ENCODE assay signal across 28 mouse cellular contexts in genomic region chr16:94092511-94093150, GRCm38 (mm10). TPM values are rescaled to one million over a fixed set of nuclear protein-coding genes. Genes with fewer than 3 reads are reported as not detected.
DNase-seq lines count a peak whose midpoint lies in the region; ATAC-seq lines count a peak whose summit lies in the region.
"Had no signal": no experiment of that assay in that cellular context is flagged by ENCODE, and none has a peak within 500 bp of the region (broad histone marks: within the 10 kb centered on the region; RNA-seq: fewer than 3 reads in every experiment).

No protein-coding gene starts in this region.

- H3K4me1 ChIP-seq in intestine, embryonic 14.5 days (replicated peaks; ENCODE audit: control insufficient read depth, insufficient read depth, low read length) = no peaks in the 10 kb centered on the region
- no peaks in the 10 kb centered on the region for H3K4me1 ChIP-seq in intestine, embryonic 15.5 days (replicated peaks)
- no peaks in the 10 kb centered on the region for H3K4me1 ChIP-seq in neural tube, embryonic 15.5 days
- H3K4me1 ChIP-seq: liver, embryonic 13.5 days had no signal

- H3K27me3 ChIP-seq in intestine, embryonic 14.5 days (replicated peaks; ENCODE audit: control insufficient read depth, insufficient read depth, low read length) = peaks cover 100% of the 10 kb centered on the region
- peaks cover 91% of the 10 kb centered on the region for H3K27me3 ChIP-seq in intestine, embryonic 15.5 days (replicated peaks)
- peaks cover 93% of the 10 kb centered on the region for H3K27me3 ChIP-seq in neural tube, embryonic 15.5 days (replicated peaks)

- H3K9ac ChIP-seq in intestine, embryonic 14.5 days (ENCODE audit: low read length) = no peak overlapping the region
- no peak overlapping the region for H3K9ac ChIP-seq in intestine, embryonic 15.5 days
- H3K9ac ChIP-seq in neural tube, embryonic 15.5 days (replicated peaks) = no peak overlapping the region
- H3K9ac ChIP-seq: heart, embryonic 13.5 days; kidney, embryonic 15.5 days; limb, embryonic 15.5 days; liver, embryonic 13.5 days; neural tube, embryonic 13.5 days; stomach, embryonic 15.5 days had no signal

- no peak for ATAC-seq in intestine, embryonic 14.5 days (replicated peaks; ENCODE audit: low FRiP score, low TSS enrichment, low read depth)
- ATAC-seq in intestine, embryonic 15.5 days = no peak
- ATAC-seq in neural tube, embryonic 15.5 days (ENCODE audit: low FRiP score) = no peak
- no peak for ATAC-seq in CD4-positive, CD25-positive, alpha-beta regulatory T cell, adult 4 months
- ATAC-seq: hindbrain, embryonic 16.5 days; intestine, embryonic 16.5 days; lung, postnatal 0 days; midbrain, embryonic 16.5 days had no signal

- WGBS in intestine, embryonic 14.5 days = 3% methylated on average over 12 of the region's 12 CpGs
- 2% methylated on average over 12 of the region's 12 CpGs for whole genome bisulfite sequencing in intestine, embryonic 15.5 days
- under 1% methylated on average over 12 of the region's 12 CpGs for WGBS in neural tube, embryonic 15.5 days

- H3K9me3 ChIP-seq in intestine, embryonic 14.5 days (ENCODE audit: control insufficient read depth, low read length) = no peaks in the 10 kb centered on the region
- no peaks in the 10 kb centered on the region for H3K9me3 ChIP-seq in intestine, embryonic 15.5 days
- no peaks in the 10 kb centered on the region for H3K9me3 ChIP-seq in neural tube, embryonic 15.5 days (replicated peaks)
- H3K9me3 ChIP-seq: G1E; heart, embryonic 13.5 days; kidney, embryonic 15.5 days; limb, embryonic 15.5 days; liver, embryonic 13.5 days; neural tube, embryonic 13.5 days; stomach, embryonic 15.5 days had no signal

- no peak overlapping the region for H3K27ac ChIP-seq in intestine, embryonic 14.5 days (ENCODE audit: low read depth)
- H3K27ac ChIP-seq in intestine, embryonic 15.5 days = no peak overlapping the region
- no peak overlapping the region for H3K27ac ChIP-seq in neural tube, embryonic 15.5 days (replicated peaks)
- H3K27ac ChIP-seq: heart, embryonic 13.5 days; kidney, embryonic 15.5 days; layer of hippocampus, adult 2 months; limb, embryonic 15.5 days; liver, embryonic 13.5 days; neural tube, embryonic 13.5 days; stomach, embryonic 15.5 days had no signal

- H3K4me3 ChIP-seq in intestine, embryonic 14.5 days (ENCODE audit: low read depth, low read length) = no peak overlapping the region
- no peak overlapping the region for H3K4me3 ChIP-seq in intestine, embryonic 15.5 days (replicated peaks)
- H3K4me3 ChIP-seq in neural tube, embryonic 15.5 days (replicated peaks) = no peak overlapping the region
- H3K4me3 ChIP-seq: heart, embryonic 13.5 days; kidney, embryonic 15.5 days; layer of hippocampus, adult 2 months; limb, embryonic 15.5 days; liver, embryonic 13.5 days; megakaryocyte, embryonic 14.5 days; neural tube, embryonic 13.5 days; stomach, embryonic 15.5 days had no signal

- no peaks in the 10 kb centered on the region for H3K36me3 ChIP-seq in intestine, embryonic 14.5 days (ENCODE audit: control insufficient read depth, insufficient read depth, low read length)
- no peaks in the 10 kb centered on the region for H3K36me3 ChIP-seq in intestine, embryonic 15.5 days
- H3K36me3 ChIP-seq in neural tube, embryonic 15.5 days = no peaks in the 10 kb centered on the region
- H3K36me3 ChIP-seq: G1E; heart, embryonic 13.5 days; kidney, embryonic 15.5 days; limb, embryonic 15.5 days; liver, embryonic 13.5 days; neural tube, embryonic 13.5 days; stomach, embryonic 15.5 days had no signal

- peak; percentile 48 for DNase-seq in embryo, embryonic 10.5 days (ENCODE audit: low spot score)
- no peak for DNase-seq in embryo, embryonic 10 days (ENCODE audit: low spot score)
- peak; percentile 65 for DNase-seq in intestine, embryonic 14.5 days (ENCODE audit: low spot score)
- DNase-seq in neural tube, embryonic 10.5 days (ENCODE audit: extremely low spot score, low spot score) = peak; percentile 49
- DNase-seq: adrenal gland, adult 8-10 months; cerebellum, adult 8-10 months; cerebellum, postnatal 25 days; gastrocnemius, postnatal 10 days; heart, postnatal 10 days; kidney, postnatal 36 days; liver, embryonic 13.5 days; lung, adult 18-20 months; right cerebral cortex, postnatal 25 days had no signal

- H3K4me2 ChIP-seq in intestine, embryonic 14.5 days (ENCODE audit: low read length) = no peak overlapping the region
- H3K4me2 ChIP-seq in intestine, embryonic 15.5 days (replicated peaks) = no peak overlapping the region
- no peak overlapping the region for H3K4me2 ChIP-seq in neural tube, embryonic 15.5 days
- H3K4me2 ChIP-seq: heart, embryonic 13.5 days; kidney, embryonic 15.5 days; limb, embryonic 15.5 days; liver, embryonic 13.5 days; neural tube, embryonic 13.5 days; stomach, embryonic 15.5 days had no signal

RNA-seq across cellular contexts. Expression of gene Sim2, which starts 7.9 kb away (rescaled TPM):
- polyA plus RNA-seq in intestine, embryonic 14.5 days (2014; fragmentation: Nextera tagmentation; extraction: Ambion mirVana) = not detected in 2 replicates
- not detected in 2 replicates for polyA plus RNA-seq in intestine, embryonic 15.5 days (2015; fragmentation: Nextera tagmentation; extraction: Ambion mirVana)
- 0.06 TPM in 1 of 2 replicates, not detected in the other for polyA plus RNA-seq in neural tube, embryonic 15.5 days (2015; fragmentation: Nextera tagmentation; extraction: Ambion mirVana)
- polyA plus RNA-seq in CD4-positive, CD25-positive, alpha-beta regulatory T cell, adult 4 months (2017; shearing (Covaris generic)) = not detected
- polyA plus RNA-seq: G1E; hindbrain, embryonic 16.5 days; intestine, embryonic 16.5 days; liver, embryonic 13.5 days; lung, postnatal 0 days had no signal
